Mouse (Mus musculus): ENCODE results near the gene Cmtr1.

DNA sequence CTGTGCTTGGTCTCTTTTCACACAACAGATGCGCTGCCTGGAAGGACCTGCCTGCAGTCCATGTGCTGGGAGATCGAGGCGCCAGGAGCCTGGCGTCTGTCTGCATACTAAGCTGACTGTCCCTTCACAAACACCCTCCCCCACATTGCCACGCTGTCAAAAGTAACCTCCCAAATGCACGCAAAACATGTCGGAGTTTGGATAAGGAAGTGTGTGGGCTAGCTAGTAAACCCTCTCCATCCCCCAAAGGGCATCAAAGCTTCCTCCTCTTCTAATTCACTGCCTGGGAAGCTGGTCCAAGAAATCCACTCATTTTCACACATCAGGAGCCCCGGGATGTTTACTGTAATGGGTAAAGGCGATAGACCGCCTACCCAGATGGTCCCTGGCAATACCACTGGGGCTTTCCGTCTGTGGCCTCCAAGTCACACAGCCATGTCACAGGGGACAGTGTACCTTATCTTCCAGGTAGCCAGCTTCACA is 50.2 kb downstream of the Cmtr1 start:
- no peak for TF ChIP-seq CTCF (IDR thresholded peaks at IDR 0.05; ENCODE audit: low read depth)
- no peak for TF ChIP-seq EP300 (optimal IDR thresholded peaks at IDR 0.05)

Data from stomach, postnatal 0 days (tissue).